Mouse (Mus musculus): Measurements from ENCODE around the gene Ifnl3.

DNA sequence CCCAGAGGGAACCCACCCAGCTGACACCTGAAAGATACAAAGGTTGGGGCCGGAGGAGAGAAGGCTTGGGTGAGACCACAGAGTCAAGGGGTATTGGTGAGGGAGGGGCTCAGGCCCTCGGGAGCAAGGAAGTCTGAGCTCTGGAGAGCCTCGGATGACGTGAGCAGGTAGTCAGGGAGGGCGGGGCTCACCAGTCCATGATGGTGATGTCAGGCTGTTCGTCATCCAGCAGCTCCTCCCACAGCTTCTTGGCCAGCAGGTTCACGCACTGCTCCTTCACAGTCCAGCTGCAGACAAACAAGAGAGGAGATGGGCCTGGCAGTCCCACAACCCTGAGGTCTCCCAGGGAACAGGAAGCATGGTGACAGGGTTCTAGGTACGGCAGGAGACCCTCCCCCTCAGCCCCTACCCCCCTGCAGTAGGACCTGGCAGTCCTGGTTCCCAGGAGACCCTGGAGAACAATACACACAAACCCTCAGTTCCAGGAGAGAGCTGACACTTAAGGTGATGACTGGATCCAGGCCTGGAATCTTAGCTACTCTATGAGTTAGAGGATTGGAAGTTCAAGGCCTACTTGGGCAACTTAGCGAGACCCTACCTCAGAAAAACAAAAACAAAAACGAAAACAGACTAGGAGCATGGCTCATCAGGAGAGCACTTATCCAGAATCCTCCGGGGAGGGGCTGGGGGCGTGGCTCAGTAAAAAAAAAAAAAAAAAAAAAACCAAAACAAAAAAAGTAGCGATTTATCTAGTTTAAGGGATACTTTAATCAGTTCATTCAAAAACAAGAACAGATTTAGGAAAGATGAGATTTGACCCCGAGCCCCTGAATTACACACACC, 22.6 kb downstream of the Ifnl3 start:
- no peak for TF ChIP-seq CTCF (IDR thresholded peaks at IDR 0.05; ENCODE audit: low read depth)
- no peak for TF ChIP-seq EP300 (IDR thresholded peaks at IDR 0.05; ENCODE audit: low read depth)

Measured in liver, embryonic 14.5 days (tissue).